Mouse (Mus musculus): ENCODE data around the gene Ptchd3. TPM values are rescaled to one million over a fixed set of nuclear protein-coding genes. Genes with fewer than 3 reads are reported as not detected.

The Ptchd3 gene
- total RNA-seq (2021), result not detected
- long read RNA-seq, experiment 1, result 0 reads
- long read RNA-seq, experiment 2, result 0 reads

DNA sequence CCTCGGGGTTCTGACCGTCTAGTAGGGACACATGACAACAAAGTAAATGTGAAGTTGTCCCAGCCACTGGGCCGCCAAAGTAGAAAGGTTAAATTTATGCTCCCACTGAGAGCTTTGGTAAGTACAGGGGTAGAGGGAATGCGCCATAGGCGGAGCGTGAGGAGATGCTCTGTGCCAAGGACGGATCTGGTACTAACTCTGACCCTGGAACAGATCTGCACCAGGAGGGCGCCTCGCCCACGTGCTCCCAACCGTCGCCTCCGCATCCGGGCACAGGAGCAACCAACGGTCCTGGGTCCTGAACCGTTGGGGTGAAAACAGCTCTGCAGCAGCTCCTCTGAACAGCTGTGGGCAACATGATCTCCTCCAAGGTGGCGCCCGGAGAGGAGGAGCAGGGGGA is at the start of gene Ptchd3:
Ptchd3 (plus strand) TSS at position 301 of the 400 bp plus-strand sequence.
- DNase-seq (ENCODE audit: low spot score in 2 of 2), result no peak

- DNase-seq (ENCODE audit: low spot score in 2 of 2), result no peak
Measured at GRCm38 (mm10) chr11:121781831-121782230, 48.2 kb upstream of the Ptchd3 start.

DNA sequence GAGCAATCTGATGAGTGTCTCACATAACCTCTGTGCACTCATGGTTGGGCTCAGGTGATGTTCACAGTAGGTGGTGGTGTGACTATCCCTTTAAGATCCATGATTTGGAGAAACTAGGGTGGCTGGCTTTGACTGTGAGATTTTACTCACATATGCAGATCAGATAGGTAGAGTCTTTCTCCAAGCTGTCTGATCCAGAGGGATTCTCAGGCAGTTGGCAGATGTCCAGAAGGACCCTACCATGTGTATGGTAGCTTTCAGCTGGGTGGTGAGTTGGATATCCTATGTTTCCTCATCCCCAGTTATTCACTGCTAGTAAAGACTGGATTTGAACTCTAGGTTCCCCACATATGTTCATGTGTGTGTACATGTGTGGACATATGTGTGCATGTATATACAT is 42.6 kb upstream of the Ptchd3 start:
- no peak for DNase-seq (ENCODE audit: low spot score in 2 of 2)

GRCm38 (mm10) chr11:121789566-121789965 is 40.5 kb upstream of the Ptchd3 start:
- DNase-seq (ENCODE audit: low spot score in 2 of 2), result no peak

DNA sequence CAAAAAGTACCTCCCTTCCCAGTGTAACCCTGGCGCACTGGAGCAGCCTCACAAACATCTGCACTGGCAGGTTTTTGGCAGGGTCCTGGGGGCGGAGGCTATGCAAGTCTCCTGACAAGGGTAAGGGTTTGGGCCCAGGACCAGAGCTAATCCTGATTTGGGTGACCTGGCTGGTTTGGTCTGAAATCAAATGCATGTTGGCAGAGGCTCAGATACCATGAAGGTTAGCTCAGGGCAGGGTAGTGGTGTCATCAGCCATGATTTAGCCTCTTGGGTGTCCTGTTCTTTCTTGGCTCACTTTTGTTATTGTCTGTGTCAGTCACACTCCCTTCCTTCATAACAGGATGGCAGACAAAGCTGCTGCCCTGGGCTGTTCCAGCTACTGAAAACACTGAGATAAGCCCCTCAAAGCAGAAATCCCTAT is 39.4 kb upstream of the Ptchd3 start:
- no peak for DNase-seq (ENCODE audit: low spot score in 2 of 2)

GRCm38 (mm10) chr11:121791446-121791845 is 38.6 kb upstream of the Ptchd3 start:
- DNase-seq (ENCODE audit: low spot score in 2 of 2), result no peak

GRCm38 (mm10) chr11:121791991-121792390 is 38.1 kb upstream of the Ptchd3 start:
- DNase-seq (ENCODE audit: low spot score in 2 of 2), result no peak

DNA sequence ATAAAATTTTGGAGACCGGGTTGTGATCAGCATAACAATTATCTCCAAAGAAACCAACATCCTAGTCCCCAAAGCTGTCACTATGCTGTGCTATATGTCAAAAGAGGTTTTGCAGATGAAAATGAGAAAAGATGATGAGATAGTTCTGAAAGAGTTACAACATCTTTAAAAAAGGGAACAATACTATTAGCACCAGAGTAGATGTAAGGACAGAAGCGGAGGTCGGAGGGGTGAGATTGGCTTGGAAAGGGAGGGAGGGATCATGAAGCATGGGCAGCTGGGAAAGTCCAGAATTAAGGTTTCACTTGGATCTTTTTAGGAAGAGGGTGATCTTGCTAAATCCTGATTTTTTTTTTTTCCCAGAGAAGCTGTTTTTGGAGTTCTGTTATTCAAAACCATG is 36.5 kb upstream of the Ptchd3 start:
- no peak for DNase-seq (ENCODE audit: low spot score in 2 of 2)

DNA sequence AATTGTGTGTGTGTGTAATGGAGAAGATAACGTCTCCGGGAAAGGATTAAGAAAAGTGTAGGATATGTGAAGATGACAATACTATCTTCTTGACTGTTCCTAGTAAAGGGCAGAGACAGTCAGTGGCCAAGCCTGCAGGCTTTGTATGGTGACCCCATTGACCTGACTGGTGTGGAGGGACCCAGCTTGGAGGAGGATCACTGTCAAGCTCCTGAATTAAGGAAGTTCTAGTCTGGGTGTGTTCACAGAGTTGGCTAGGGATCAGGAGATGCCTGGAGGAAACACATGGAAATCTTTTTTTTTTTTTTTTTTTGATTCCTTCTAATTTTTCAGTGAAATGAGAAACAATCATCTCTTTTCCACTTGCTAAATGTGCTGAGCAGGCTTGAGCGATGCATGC is 35.9 kb upstream of the Ptchd3 start:
- no peak for DNase-seq (ENCODE audit: low spot score in 2 of 2)

GRCm38 (mm10) chr11:121794591-121795199 is 35.4 kb upstream of the Ptchd3 start:
- no peak for DNase-seq (ENCODE audit: low spot score in 2 of 2)

GRCm38 (mm10) chr11:121795978-121796377 is 34.1 kb upstream of the Ptchd3 start:
- DNase-seq (ENCODE audit: low spot score in 2 of 2), result no peak

DNA sequence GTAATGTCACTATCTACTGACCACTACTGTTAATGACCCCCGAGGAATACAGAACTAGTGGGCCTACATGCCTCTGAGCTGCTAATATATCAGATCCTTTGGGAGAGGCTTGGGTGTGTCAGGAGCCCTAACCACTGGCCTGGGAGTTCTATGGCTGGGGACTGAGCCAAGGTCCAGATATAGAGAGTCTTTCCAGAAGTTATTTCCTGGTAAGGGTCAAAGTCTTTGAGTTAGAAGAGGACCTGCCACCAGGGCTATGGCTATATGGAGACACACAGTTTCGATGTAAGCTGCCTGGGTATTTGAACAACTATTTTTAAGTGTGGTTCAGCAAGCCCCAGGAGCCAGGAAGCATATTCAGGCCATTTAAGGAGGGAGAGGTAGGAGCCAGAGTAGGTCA is 31.5 kb upstream of the Ptchd3 start:
- no peak for DNase-seq (ENCODE audit: low spot score in 2 of 2)

DNA sequence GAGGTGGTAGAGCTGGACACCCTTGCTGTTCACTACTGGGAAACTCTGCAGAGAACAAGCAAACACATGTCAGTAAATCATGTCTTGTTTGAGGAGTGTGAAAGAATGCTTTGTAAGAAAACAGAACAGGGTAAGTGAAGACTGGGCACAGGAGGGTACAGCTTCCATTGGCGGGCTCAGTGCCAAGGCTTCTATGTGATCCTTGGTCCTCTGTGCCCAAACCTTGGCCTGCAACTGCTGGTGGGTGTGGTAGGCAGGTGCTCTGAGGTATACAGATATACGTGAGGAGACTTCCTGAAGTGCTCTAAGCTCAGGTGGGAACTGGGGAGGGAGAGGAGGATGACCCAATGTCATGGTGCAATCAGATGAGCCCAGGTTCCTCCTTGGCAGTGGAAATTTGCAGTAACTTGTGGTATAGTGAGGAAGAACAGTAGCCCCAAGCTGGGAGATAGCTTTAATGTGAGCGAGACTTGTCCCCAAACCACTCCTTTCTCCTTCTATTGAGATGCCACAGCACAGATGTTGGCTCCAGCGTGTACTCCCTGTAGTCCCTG is 30.2 kb upstream of the Ptchd3 start:
- no peak for DNase-seq (ENCODE audit: low spot score in 2 of 2)

GRCm38 (mm10) chr11:121802743-121803142 is 27.3 kb upstream of the Ptchd3 start:
- no peak for DNase-seq (ENCODE audit: low spot score in 2 of 2)

DNA sequence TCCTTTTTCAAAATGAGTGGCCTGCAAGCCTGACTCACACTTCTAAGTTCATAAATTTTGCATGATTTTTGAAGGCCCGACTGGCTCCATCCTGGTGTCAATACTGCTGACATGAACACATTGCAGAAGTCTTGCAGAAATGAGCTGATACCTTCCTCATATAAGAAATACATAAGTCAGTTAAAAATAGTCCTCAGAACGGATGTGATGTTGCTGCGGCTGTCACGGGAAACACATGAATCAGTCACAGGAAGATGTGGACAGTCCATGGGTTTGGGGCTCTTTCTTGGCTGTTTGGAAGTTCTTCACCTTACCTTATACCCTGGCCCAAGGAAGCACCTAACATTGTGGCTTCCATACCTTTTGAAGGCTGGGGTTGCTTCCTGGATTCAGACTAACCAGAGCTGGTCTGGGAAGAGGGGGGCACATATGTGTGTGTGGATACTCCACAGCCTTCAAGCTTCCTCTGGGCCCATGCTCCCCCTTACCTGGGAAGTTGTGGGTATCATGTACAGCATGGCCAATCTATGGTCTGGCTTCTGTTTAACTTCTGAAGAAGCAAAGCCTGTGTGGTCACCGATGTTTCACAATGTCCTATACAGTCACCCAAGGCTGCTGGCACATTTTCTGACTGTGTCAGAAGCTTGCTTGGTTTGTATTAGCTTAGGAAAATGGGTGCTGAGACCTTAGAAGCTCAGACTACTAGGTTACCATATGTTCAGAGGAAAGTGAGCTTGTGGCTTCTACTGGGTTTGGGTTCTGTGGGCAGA is 25.6 kb upstream of the Ptchd3 start:
- DNase-seq (ENCODE audit: low spot score in 2 of 2), result no peak

GRCm38 (mm10) chr11:121808204-121808852 is 21.7 kb upstream of the Ptchd3 start:
- peak; percentile 85 to 89 for DNase-seq (ENCODE audit: low spot score in 2 of 2)

- DNase-seq (ENCODE audit: low spot score in 2 of 2), result no peak
Measured at GRCm38 (mm10) chr11:121808866-121809265, 21.2 kb upstream of the Ptchd3 start.

GRCm38 (mm10) chr11:121845923-121846322 is 15.9 kb downstream of the Ptchd3 start:
- no peak for DNase-seq (ENCODE audit: low spot score in 2 of 2)

GRCm38 (mm10) chr11:121847790-121848299 is 17.8 kb downstream of the Ptchd3 start:
- peak; percentile 74 to 87 for DNase-seq (ENCODE audit: low spot score in 2 of 2)

All from layer of hippocampus, postnatal 14 days (tissue).